Mouse (Mus musculus) embryonic facial prominence, embryonic 10.5 days (tissue): ENCODE measurements at regions not wholly inside any gene's neighbourhood (a gene's known extent, or its start where the extent isn't known, plus 50 kb on each side); places are given as distances from the start of the nearest gene placed in this dataset.
"Not testable (repeated sequence)": the region's sequence is repeated elsewhere in the genome, so short reads cannot be mapped to it uniquely, and the experiment has no call there.

Experiments
- DNase-seq: peaks from one replicate; pipeline ENCODE4 v3.0.0-alpha.2; 2017; ENCODE audit warnings: low spot score
- H3K27ac ChIP-seq: fragments of 300-500 bp; sonication (generic); replicated peaks from 2 replicates; pipeline ENCODE4 v1.5.1; 2016; ENCODE audit warnings: mild to moderate bottlenecking
- H3K27me3 ChIP-seq: fragments of 300-500 bp; sonication (generic); replicated peaks from 2 replicates; pipeline ENCODE4 v1.6.1; 2016; ENCODE audit warnings: low read depth, mild to moderate bottlenecking; ENCODE audit not compliant: poor library complexity, severe bottlenecking
- H3K36me3 ChIP-seq: fragments of 300-500 bp; sonication (generic); replicated peaks from 2 replicates; pipeline ENCODE4 v1.6.1; 2016; ENCODE audit warnings: mild to moderate bottlenecking, moderate library complexity
- H3K4me1 ChIP-seq: fragments of 300-500 bp; sonication (generic); 2 replicates; pipeline ENCODE4 v1.6.1; 2016
- H3K4me3 ChIP-seq: fragments of 300-500 bp; sonication (generic); 2 replicates; pipeline ENCODE4 v1.5.1; 2016; ENCODE audit warnings: mild to moderate bottlenecking, moderate library complexity
- H3K9me3 ChIP-seq: fragments of 300-500 bp; sonication (generic); 2 replicates; pipeline ENCODE4 v1.6.1; 2016; ENCODE audit warnings: mild to moderate bottlenecking
- WGBS: fragments of 180-500 bp; shearing (Covaris S2); methylation state at CpG from one replicate; pipeline ENCODE4 v1.1.7; 2016; 5-methylcytosine and 5-hydroxymethylcytosine counted together

GRCm38 (mm10) chr16:3334355-3334754 is 256.5 kb upstream of the Olfr161 start:
- WGBS: 88% methylated on average over 5 of the region's 5 CpGs

DNA sequence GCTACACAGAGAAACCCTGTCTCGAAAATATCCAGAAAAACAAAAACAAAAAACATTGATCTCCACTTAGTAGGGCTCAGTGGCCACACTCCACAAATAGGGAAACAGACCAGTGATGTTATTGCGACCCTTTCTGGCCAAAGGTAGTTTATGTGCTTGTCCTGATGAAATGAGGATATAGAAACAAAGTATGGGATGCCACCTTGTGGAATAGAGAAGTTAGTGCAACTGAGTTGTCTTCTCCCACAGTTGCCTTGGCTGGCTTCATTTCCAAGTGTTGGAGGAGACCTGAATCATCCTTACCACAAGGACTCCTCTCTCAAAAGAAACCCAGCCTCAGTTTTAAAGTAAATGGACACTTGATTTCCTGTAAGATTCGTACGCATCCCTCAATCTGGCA is 247.5 kb upstream of the Olfr161 start:
- H3K36me3 ChIP-seq, H3K27ac ChIP-seq, DNase-seq, H3K4me3 ChIP-seq, H3K27me3 ChIP-seq, H3K4me1 ChIP-seq, H3K9me3 ChIP-seq: not testable (repeated sequence)
- 44% methylated on average over 4 of the region's 4 CpGs for WGBS

More at GRCm38 (mm10) chr16:3334355-3334754, 256.5 kb upstream of the Olfr161 start:
- H3K4me1 ChIP-seq, DNase-seq, H3K27me3 ChIP-seq, H3K36me3 ChIP-seq, H3K4me3 ChIP-seq, H3K27ac ChIP-seq: not testable (repeated sequence)
- peaks cover 10% of the 10 kb centered on the region for H3K9me3 ChIP-seq

- no CpG with 5 or more reads among the region's 1 CpGs for WGBS
- H3K4me1 ChIP-seq, H3K27me3 ChIP-seq: not testable (repeated sequence)
Observed at GRCm38 (mm10) chr16:3344725-3345380, 246.0 kb upstream of the Olfr161 start.

DNA sequence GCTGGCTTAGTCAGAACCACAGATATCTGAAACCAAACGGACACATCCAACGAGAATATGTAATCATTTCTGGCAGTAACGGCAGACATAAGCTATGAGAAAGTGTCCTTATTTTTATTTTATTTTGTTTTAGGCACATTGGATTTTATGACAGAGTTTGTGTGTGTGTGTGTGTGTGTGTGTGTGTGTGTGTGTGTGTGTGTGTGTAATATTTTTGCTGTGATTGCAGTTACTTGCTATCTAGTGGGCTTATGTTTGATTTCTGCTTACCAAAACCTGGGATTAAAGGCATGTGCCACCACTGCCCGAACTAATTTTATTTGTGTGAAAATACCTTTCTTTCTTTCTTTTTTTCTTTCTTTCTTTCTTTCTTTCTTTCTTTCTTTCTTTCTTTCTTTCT is 241.5 kb upstream of the Olfr161 start:
- not testable (repeated sequence) for H3K36me3 ChIP-seq, H3K4me1 ChIP-seq, H3K4me3 ChIP-seq, H3K27ac ChIP-seq, H3K9me3 ChIP-seq, DNase-seq, H3K27me3 ChIP-seq
- WGBS: 84% methylated on average over 1 of the region's 4 CpGs

More at GRCm38 (mm10) chr16:3344725-3345380, 246.0 kb upstream of the Olfr161 start:
- not testable (repeated sequence) for H3K36me3 ChIP-seq, H3K27ac ChIP-seq, DNase-seq, H3K4me3 ChIP-seq, H3K9me3 ChIP-seq

DNA sequence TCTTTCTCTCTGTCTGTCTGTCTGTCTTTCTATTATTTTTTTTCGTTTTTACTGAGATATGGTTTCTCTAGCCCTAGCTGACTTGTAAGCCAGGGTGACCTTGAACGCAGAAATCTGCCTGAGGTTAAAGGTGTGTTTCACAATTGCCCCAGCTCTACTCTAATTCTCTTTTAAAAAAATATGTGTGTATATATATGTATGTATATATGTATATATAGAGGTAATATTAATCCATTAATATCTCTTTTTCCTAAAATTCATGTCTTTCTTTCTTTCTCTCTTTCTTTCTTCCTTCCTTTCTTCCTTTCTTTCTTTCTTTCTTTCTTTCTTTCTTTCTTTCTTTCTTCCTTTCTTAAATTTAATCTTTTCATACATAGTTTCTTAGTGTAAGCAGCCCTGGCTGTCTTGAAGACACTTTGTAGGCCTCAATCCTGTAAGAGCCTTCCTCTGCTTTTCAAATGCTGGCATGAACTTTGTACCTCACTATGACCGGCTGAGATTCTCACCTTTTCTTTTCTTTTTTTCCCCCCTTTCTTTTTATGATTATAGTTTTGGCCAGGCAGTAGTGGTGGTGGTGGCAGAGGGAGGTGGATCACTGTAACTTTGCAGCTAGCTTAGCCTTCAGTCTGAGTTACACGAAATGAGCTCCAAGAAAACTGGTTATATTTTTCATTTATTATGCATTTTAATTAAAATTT is 240.8 kb upstream of the Olfr161 start:
- WGBS: 65% methylated on average over 3 of the region's 4 CpGs
- H3K27ac ChIP-seq, H3K9me3 ChIP-seq, H3K4me3 ChIP-seq, H3K27me3 ChIP-seq, DNase-seq, H3K4me1 ChIP-seq, H3K36me3 ChIP-seq: not testable (repeated sequence)

GRCm38 (mm10) chr16:3350668-3351507 is 240.0 kb upstream of the Olfr161 start:
- H3K4me1 ChIP-seq, H3K9me3 ChIP-seq, H3K36me3 ChIP-seq, H3K27me3 ChIP-seq, H3K4me3 ChIP-seq, H3K27ac ChIP-seq: not testable (repeated sequence)
- peak; percentile 20 for DNase-seq
- WGBS: 75% methylated on average over 7 of the region's 7 CpGs

GRCm38 (mm10) chr16:3351508-3352046 is 239.3 kb upstream of the Olfr161 start:
- 76% methylated on average over 3 of the region's 3 CpGs for whole genome bisulfite sequencing
- not testable (repeated sequence) for H3K4me1 ChIP-seq, H3K9me3 ChIP-seq, DNase-seq, H3K27me3 ChIP-seq, H3K4me3 ChIP-seq, H3K27ac ChIP-seq, H3K36me3 ChIP-seq
